Mouse (Mus musculus) intestine, postnatal 0 days (tissue): ENCODE results near the gene Mybl2. TPM values are rescaled to one million over a fixed set of nuclear protein-coding genes. Genes with fewer than 3 reads are reported as not detected.

ENCODE experiments used
- ATAC-seq: fragments of 200-750 bp; cut with Nextera tagmentation; 2 replicates; pipeline ENCODE4 v1.8.0; 2017; ENCODE audit warnings: mild to moderate bottlenecking, moderate TSS enrichment, moderate library complexity
- H3K27ac ChIP-seq: fragments of 300-500 bp; sonication (generic); 2 replicates; pipeline ENCODE4 v1.5.1; 2014; ENCODE audit warnings: mild to moderate bottlenecking, low read depth, low read length, moderate library complexity
- H3K27me3 ChIP-seq: fragments of 300-500 bp; sonication (generic); replicated peaks from 2 replicates; pipeline ENCODE4 v1.6.1; 2014; ENCODE audit warnings: low read length, mixed read lengths; ENCODE audit not compliant: control insufficient read depth, insufficient read depth
- H3K36me3 ChIP-seq: fragments of 300-500 bp; sonication (generic); 2 replicates; pipeline ENCODE4 v1.6.1; 2014; ENCODE audit warnings: mild to moderate bottlenecking, moderate library complexity; ENCODE audit not compliant: control insufficient read depth, insufficient read depth
- H3K4me1 ChIP-seq: fragments of 300-500 bp; sonication (generic); replicated peaks from 2 replicates; pipeline ENCODE4 v1.6.1; 2014; ENCODE audit warnings: antibody characterized with exemption, low read length, mixed read lengths; ENCODE audit not compliant: control insufficient read depth, insufficient read depth
- H3K4me2 ChIP-seq: fragments of 300-500 bp; sonication (generic); replicated peaks from 2 replicates; pipeline ENCODE4 v1.6.1; 2014; ENCODE audit warnings: low read depth, mild to moderate bottlenecking, moderate library complexity
- H3K4me3 ChIP-seq: fragments of 300-500 bp; sonication (generic); 2 replicates; pipeline ENCODE4 v1.5.1; 2014; ENCODE audit warnings: low read depth, low read length
- H3K9ac ChIP-seq: fragments of 300-500 bp; sonication (generic); 2 replicates; pipeline ENCODE4 v1.6.1; 2014; ENCODE audit warnings: mild to moderate bottlenecking, low read depth, low read length
- H3K9me3 ChIP-seq: fragments of 300-500 bp; sonication (generic); 2 replicates; pipeline ENCODE4 v1.6.1; 2016; ENCODE audit warnings: mixed run types; ENCODE audit not compliant: control insufficient read depth
- CTCF ChIP-seq: sonication (generic); IDR thresholded peaks from 2 replicates; pipeline ENCODE4 v1.5.1; 2016; ENCODE audit warnings: low read depth, mild to moderate bottlenecking, control low read depth, antibody characterized with exemption, moderate library complexity
- WGBS: fragments of 180-500 bp; shearing (Covaris S2); extraction: QIAGEN DNeasy Blood & Tissue Kit; methylation state at CpG from one replicate; pipeline ENCODE4 v1.1.7; 2014; 5-methylcytosine and 5-hydroxymethylcytosine counted together
- polyA plus RNA-seq: library from polyadenylated mRNA; unstranded; fragments of >200 nt; fragmentation: Nextera tagmentation; extraction: Ambion mirVana; gene quantifications from 2 replicates; pipeline ENCODE4 v1.2.1, GENCODE M21; 2015

The Mybl2 gene
- polyA plus RNA-seq, 1 experiment from 2014 or later: 5.1 TPM

GRCm38 (mm10) chr2:163074006-163074405, 19.5 kb downstream of the Mybl2 start:
- no peak overlapping the region for H3K4me3 ChIP-seq

DNA sequence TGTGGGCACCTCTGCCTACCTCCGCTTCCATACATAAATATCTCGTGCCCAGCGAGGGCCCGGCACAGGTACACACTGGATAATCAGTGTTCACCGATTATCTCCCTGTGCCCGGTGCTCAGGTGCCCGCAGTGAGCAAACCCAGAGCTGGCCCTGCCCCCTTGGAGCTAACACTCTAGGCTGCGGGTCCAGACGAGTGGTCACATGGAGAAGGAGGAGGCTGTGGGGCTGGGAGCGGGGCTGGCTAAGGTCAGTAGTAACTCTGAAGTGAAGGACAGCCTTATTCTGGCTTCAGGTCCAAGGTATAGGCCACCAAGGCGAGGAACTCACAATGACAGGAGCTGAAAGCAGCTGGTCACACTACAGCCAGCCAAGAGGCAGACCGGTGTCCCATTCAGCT, 20.3 kb downstream of the Mybl2 start:
- Histone ChIP-seq H3K27me3 (no peaks in the 10 kb centered on the region), H3K4me3 (no peak overlapping the region), H3K9ac (no peak overlapping the region), H3K36me3 (peaks cover 29% of the 10 kb centered on the region), H3K4me2 (no peak overlapping the region), H3K4me1 (0 out of 2 replicates have a peak, but pooled peaks cover 6% of the 10 kb centered on the region), H3K9me3 (no peaks in the 10 kb centered on the region), H3K27ac (no peak overlapping the region)
- 95% methylated on average over 12 of the region's 12 CpGs for WGBS
- no peak for ATAC-seq
- TF ChIP-seq CTCF: no peak

More at GRCm38 (mm10) chr2:163074006-163074405, 19.5 kb downstream of the Mybl2 start:
- no peak for ATAC-seq
- H3K27ac ChIP-seq: no peak overlapping the region; the same call in 1 of the 2 replicates
- no peaks in the 10 kb centered on the region for H3K27me3 ChIP-seq
- H3K4me2 ChIP-seq: no peak overlapping the region
- H3K36me3 ChIP-seq: peaks cover 21% of the 10 kb centered on the region
- whole genome bisulfite sequencing: 75% methylated on average over 7 of the region's 7 CpGs
- no peak overlapping the region for H3K9ac ChIP-seq
- H3K9me3 ChIP-seq: no peaks in the 10 kb centered on the region
- TF ChIP-seq CTCF: no peak
- 0 out of 2 replicates have a peak, but pooled peaks cover 6% of the 10 kb centered on the region for H3K4me1 ChIP-seq

DNA sequence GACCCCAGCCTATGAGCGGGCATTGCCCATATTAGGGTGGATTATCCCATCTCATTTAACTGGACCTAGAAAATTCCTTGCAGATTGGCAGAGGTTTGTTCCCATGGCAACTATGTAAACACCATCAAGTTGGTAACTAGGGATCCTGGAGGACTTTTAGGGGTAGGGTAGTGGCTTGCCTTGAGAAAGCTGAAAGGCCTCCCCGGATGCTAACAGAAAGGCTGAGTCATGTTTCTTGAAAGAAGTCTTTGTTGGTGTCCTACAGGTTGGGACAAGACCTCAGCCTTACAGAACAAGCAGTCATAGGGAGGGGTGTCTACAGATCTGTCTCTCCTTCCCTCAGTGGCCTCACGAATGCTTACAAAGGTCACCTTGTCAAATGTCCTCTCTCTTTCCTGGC, 20.7 kb downstream of the Mybl2 start:
- no peaks in the 10 kb centered on the region for H3K27me3 ChIP-seq
- no peak overlapping the region for H3K4me3 ChIP-seq
- no peak overlapping the region for H3K9ac ChIP-seq
- H3K4me1 ChIP-seq: 0 out of 2 replicates have a peak, but pooled peaks cover 6% of the 10 kb centered on the region
- no peak overlapping the region for H3K4me2 ChIP-seq
- H3K9me3 ChIP-seq: no peaks in the 10 kb centered on the region
- peaks cover 29% of the 10 kb centered on the region for H3K36me3 ChIP-seq
- no peak overlapping the region for H3K27ac ChIP-seq
- no peak for ATAC-seq
- no peak for TF ChIP-seq CTCF
- 82% methylated on average over 3 of the region's 3 CpGs for WGBS

DNA sequence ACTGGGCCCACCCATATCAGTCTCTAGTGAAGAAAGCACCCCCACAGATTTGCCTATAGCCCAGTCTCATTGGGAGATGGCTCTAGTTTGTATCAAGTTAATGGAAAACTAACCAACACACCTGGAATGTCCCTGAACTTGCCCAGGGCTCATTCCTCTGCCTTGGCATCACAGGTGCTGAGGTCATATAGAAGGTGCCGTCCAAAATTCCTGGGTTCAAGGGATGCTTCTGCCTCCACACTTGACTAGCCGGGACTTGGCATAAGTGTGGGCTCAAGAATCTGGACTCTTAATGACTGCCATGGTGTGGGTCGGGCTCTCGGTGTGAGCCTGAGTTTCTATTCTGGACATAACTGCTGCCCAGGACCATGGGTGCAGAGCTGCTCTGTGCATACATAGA, 24.6 kb downstream of the Mybl2 start:
- no peak overlapping the region for H3K4me2 ChIP-seq
- H3K9me3 ChIP-seq: no peaks in the 10 kb centered on the region
- no peaks in the 10 kb centered on the region for H3K4me1 ChIP-seq
- H3K27ac ChIP-seq: no peak overlapping the region
- no peak overlapping the region for H3K4me3 ChIP-seq
- H3K36me3 ChIP-seq: peaks cover 25% of the 10 kb centered on the region
- WGBS: 90% methylated on average over 4 of the region's 4 CpGs
- H3K27me3 ChIP-seq: no peaks in the 10 kb centered on the region
- no peak for ATAC-seq
- H3K9ac ChIP-seq: no peak overlapping the region
- no peak for TF ChIP-seq CTCF

GRCm38 (mm10) chr2:163082591-163082990, 28.1 kb downstream of the Mybl2 start:
- no peak for TF ChIP-seq CTCF
- ATAC-seq: no peak

GRCm38 (mm10) chr2:163084519-163084918, 30.0 kb downstream of the Mybl2 start:
- no peaks in the 10 kb centered on the region for H3K27me3 ChIP-seq
- peaks cover 9% of the 10 kb centered on the region; the same call in 1 of the 2 replicates for H3K36me3 ChIP-seq
- no peak for ATAC-seq
- H3K4me1 ChIP-seq: no peaks in the 10 kb centered on the region
- no peak overlapping the region for H3K27ac ChIP-seq
- H3K4me2 ChIP-seq: no peak overlapping the region
- WGBS: 75% methylated on average over 3 of the region's 3 CpGs
- H3K4me3 ChIP-seq: no peak overlapping the region
- no peak for TF ChIP-seq CTCF
- no peaks in the 10 kb centered on the region for H3K9me3 ChIP-seq
- H3K9ac ChIP-seq: no peak overlapping the region

More at GRCm38 (mm10) chr2:163082591-163082990, 28.1 kb downstream of the Mybl2 start:
- 72% methylated on average over 5 of the region's 5 CpGs for WGBS
- Histone ChIP-seq H3K27ac (no peak overlapping the region), H3K9ac (no peak overlapping the region), H3K4me3 (no peak overlapping the region), H3K9me3 (no peaks in the 10 kb centered on the region), H3K4me2 (no peak overlapping the region), H3K36me3 (peaks cover 18% of the 10 kb centered on the region), H3K4me1 (no peaks in the 10 kb centered on the region), H3K27me3 (no peaks in the 10 kb centered on the region)

DNA sequence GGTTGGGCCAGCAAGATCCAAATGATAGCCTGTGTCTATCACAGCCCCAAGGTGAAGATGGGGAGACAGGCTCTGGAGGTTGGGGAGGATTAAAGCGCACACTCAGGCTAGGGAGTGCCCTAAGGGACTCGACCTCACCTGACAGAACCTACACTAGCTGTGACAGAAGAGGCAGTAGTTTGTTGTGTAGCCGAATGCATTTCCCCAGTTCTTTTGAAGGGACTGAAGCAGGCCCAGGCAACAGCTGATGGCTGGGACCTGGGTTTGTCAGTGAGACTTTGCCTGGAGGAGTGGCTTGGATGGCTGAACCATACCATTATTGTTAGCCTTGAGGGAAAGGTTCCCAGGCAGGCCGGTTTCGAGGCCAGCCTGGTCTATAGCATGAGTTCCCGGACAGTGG, 30.6 kb downstream of the Mybl2 start:
- Histone ChIP-seq H3K4me2 (no peak overlapping the region), H3K4me1 (no peaks in the 10 kb centered on the region), H3K9ac (no peak overlapping the region), H3K9me3 (no peaks in the 10 kb centered on the region), H3K27ac (no peak overlapping the region), H3K4me3 (no peak overlapping the region), H3K36me3 (0 out of 2 replicates have a peak, but pooled peaks cover 5% of the 10 kb centered on the region), H3K27me3 (no peaks in the 10 kb centered on the region)
- no peak for ATAC-seq
- no peak for TF ChIP-seq CTCF
- WGBS: 84% methylated on average over 6 of the region's 6 CpGs
